Mouse (Mus musculus) brain, embryonic 14.5 days (tissue): ENCODE data around the gene Tfpi. TPM values are rescaled to one million over a fixed set of nuclear protein-coding genes. Genes with fewer than 3 reads are reported as not detected.

Experiments
- DNase-seq: peaks from one replicate; pipeline ENCODE4 v3.0.0-alpha.2; 2011; ENCODE audit warnings: low read depth
- CTCF ChIP-seq: fragments of 200-500 bp; IDR thresholded peaks from 2 replicates; pipeline ENCODE4 v1.5.1; 2012; ENCODE audit warnings: inconsistent platforms, mild to moderate bottlenecking, moderate library complexity, borderline replicate concordance; ENCODE audit not compliant: insufficient read depth, insufficient read length; ENCODE audit errors: extremely low read depth
- POLR2A ChIP-seq: fragments of 200-500 bp; IDR thresholded peaks from 2 replicates; pipeline ENCODE4 v1.6.1; 2012; ENCODE audit warnings: mild to moderate bottlenecking, inconsistent platforms, borderline replicate concordance; ENCODE audit not compliant: poor library complexity, insufficient read depth, insufficient read length, severe bottlenecking; ENCODE audit errors: extremely low read depth
- polyA plus RNA-seq: library from polyadenylated mRNA; depleted of rRNA; stranded (reverse); fragments of >200 nt; gene quantifications from 2 replicates; pipeline ENCODE4 v1.2.3, GENCODE M21; 2012; rRNA removed

Gene Tfpi
- polyA plus RNA-seq, 1 experiment: 12.3 TPM

- TF ChIP-seq CTCF (no peak), POLR2A (no peak)
- DNase-seq: peak; percentile 28
Measured at GRCm38 (mm10) chr2:84386563-84387393, 89.8 kb downstream of the Tfpi start.

GRCm38 (mm10) chr2:84384911-84385693 is 91.5 kb downstream of the Tfpi start:
- TF ChIP-seq CTCF (no peak), POLR2A (no peak)
- no peak for DNase-seq

GRCm38 (mm10) chr2:84383828-84384227 is 92.7 kb downstream of the Tfpi start:
- TF ChIP-seq CTCF (no peak), POLR2A (no peak)
- no peak for DNase-seq

Other genes with a start within 250 kb of the Tfpi start
- 1.9 and 5.0 TPM in 2 replicates for gene Calcrl, start 51.4 kb downstream of the Tfpi start, polyA plus RNA-seq
- gene Ctnnd1, start 174.0 kb upstream of the Tfpi start, polyA plus RNA-seq: 78.6 and 86.7 TPM in 2 replicates
- gene Btbd18, start 182.3 kb upstream of the Tfpi start, polyA plus RNA-seq: not detected in 2 replicates
- 193 and 319 TPM in 2 replicates for gene Selenoh, start 194.0 kb upstream of the Tfpi start, polyA plus RNA-seq
- gene Gm28635, start 201.3 kb upstream of the Tfpi start, polyA plus RNA-seq: 0.03 TPM in 1 of 2 replicates, not detected in the other
- 33.6 and 40.1 TPM in 2 replicates for gene Med19, start 201.6 kb upstream of the Tfpi start, polyA plus RNA-seq
- gene Tmx2, start 202.4 kb upstream of the Tfpi start, polyA plus RNA-seq: 129 and 170 TPM in 2 replicates
- 34.8 and 35.4 TPM in 2 replicates for gene Zdhhc5, start 238.4 kb upstream of the Tfpi start, polyA plus RNA-seq